ENCODE assay signal across 15 mouse cellular contexts in genomic region chr15:80924211-80924610, GRCm38 (mm10). TPM values are rescaled to one million over a fixed set of nuclear protein-coding genes. Genes with fewer than 3 reads are reported as not detected.
A peak's percentile ranks its signal among the peaks of the same experiment; 100 is the strongest.
DNase-seq lines count a peak whose midpoint lies in the region.
"Had no signal": no experiment of that assay in that cellular context is flagged by ENCODE, and none has a peak within 500 bp of the region (broad histone marks: within the 10 kb centered on the region; RNA-seq: fewer than 3 reads in every experiment).

No protein-coding gene starts in this region.

- peak; percentile 39 for DNase-seq in CD4-positive helper T cell, adult 2 months (ENCODE audit: low read depth, low spot score)
- peak; percentile 59 for DNase-seq in T-cell, adult 2 months (ENCODE audit: low spot score)
- peak; percentile 50 for DNase-seq in induced T-regulatory cell, adult 2 months (ENCODE audit: low read depth)
- DNase-seq in left cerebral cortex, adult 8-10 months (ENCODE audit: low spot score in 2 of 2) = no peak
- DNase-seq in ovary, adult 18-20 months (ENCODE audit: low spot score) = no peak
- no peak for DNase-seq in natural killer cell, adult 2 months (ENCODE audit: low spot score in 2 of 2)
- DNase-seq: adrenal gland, adult 8-10 months; adrenal gland, postnatal 14 days; adrenal gland, postnatal 36 days; cerebellum, adult 11-12 months; cerebellum, adult 2 months; cerebellum, adult 9-10 months; cerebellum, postnatal 10 days; cerebellum, postnatal 25 days; forebrain, postnatal 0 days had no signal

RNA-seq across cellular contexts. Expression of gene Adsl, which starts 24.1 kb away (rescaled TPM):
- 10 to 100 TPM; 27.5 to 42.6 (median 32.7) TPM for total RNA-seq in left cerebral cortex, adult 8-10 months (2022)

RNA-seq across cellular contexts. Expression of gene Sgsm3, which starts 53.4 kb away (rescaled TPM):
- 100 to 1,000 TPM in 1 of 4 experiments, 10 to 100 TPM in 3; 81.8 to 105 (median 87.0) TPM for total RNA-seq in left cerebral cortex, adult 8-10 months (2022)

Comparison
In these comparisons a context has a peak if more than half of its experiments do, and no peak if none do; other contexts are left out.
1. DNase-seq: peak in CD4-positive helper T cell, adult 2 months (single experiment), T-cell, adult 2 months (single experiment) and induced T-regulatory cell, adult 2 months (single experiment); none in left cerebral cortex, adult 8-10 months (0 of 2), ovary, adult 18-20 months (single experiment) and natural killer cell, adult 2 months (0 of 2).